Mouse (Mus musculus) C2C12 (cell line): ENCODE results near the gene Vmn1r63.
"Not testable (repeated sequence)": the region's sequence is repeated elsewhere in the genome, so short reads cannot be mapped to it uniquely, and the experiment has no call there.

Experiments
- CTCF ChIP-seq: IDR thresholded peaks from one replicate; pipeline ENCODE4 v1.5.1; 2011; ENCODE audit not compliant: control insufficient read depth, insufficient read depth, insufficient read length
- MAX ChIP-seq: IDR thresholded peaks from one replicate; pipeline ENCODE4 v1.6.1; 2011; ENCODE audit warnings: mild to moderate bottlenecking, control low read depth
- MYOD1 ChIP-seq: IDR thresholded peaks from one replicate; pipeline ENCODE4 v1.6.1; 2011; ENCODE audit warnings: low read depth; ENCODE audit not compliant: control insufficient read depth, insufficient read length

- TF ChIP-seq CTCF, MAX, MYOD1: not testable (repeated sequence)
These were observed at the start of gene Vmn1r63 for GRCm38 (mm10) chr7:5805345-5805744.
